Mouse (Mus musculus): Measurements from ENCODE around the gene Rxfp1.

DNA sequence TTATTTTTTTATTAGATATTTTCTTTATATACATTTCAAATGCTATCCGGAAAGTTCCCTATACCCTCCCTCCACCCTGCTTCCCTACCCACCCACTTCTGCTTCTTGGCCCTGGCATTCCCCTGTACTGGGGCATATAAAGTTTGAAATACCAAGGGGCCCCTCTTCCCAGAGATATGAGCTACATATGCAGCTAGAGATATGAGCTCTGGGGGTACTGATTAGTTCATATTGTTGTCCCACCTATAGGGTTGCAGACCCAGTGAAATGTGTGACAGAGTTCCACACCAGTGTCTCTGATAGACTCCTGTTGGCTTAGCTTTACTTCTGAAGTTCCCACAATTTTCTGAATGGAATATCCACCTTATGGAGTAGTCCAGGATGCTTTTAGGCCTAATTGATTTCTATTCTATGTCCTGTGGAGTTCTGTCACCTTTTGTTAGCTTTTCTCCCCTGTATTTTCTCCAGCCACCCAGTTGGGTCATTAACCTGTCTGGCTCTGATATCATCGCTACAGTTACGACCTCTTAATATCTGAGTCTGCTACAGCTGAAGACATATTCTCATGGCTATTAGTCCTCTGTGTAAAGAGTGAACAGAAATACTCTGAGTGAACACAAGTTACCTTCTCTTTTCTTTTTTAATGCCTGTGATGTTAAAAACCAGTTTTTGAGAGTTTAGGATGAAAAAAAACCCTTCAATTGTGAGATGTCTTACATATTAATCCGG is 16.8 kb downstream of the Rxfp1 start:
- TF ChIP-seq CTCF (IDR thresholded peaks at IDR 0.05) (no peak), EP300 (IDR thresholded peaks at IDR 0.05) (no peak)
